Mouse (Mus musculus) embryo, embryonic 10 days (tissue): ENCODE data around the gene H2-M5.
A peak's percentile ranks its signal among the peaks of the same experiment; 100 is the strongest.
"Not testable (repeated sequence)": the region's sequence is repeated elsewhere in the genome, so short reads cannot be mapped to it uniquely, and the experiment has no call there.

ENCODE experiments used
- DNase-seq: peaks from one replicate; pipeline ENCODE4 v3.0.0-alpha.2; 2015; ENCODE audit warnings: low spot score

H2-M5 gene

GRCm38 (mm10) chr17:36993770-36994325, 4.5 kb upstream of the H2-M5 start:
- no peak for DNase-seq

GRCm38 (mm10) chr17:36992336-36993104, 3.2 kb upstream of the H2-M5 start:
- DNase-seq = no peak

GRCm38 (mm10) chr17:36990630-36991029, 1.3 kb upstream of the H2-M5 start:
- not testable (repeated sequence) for DNase-seq

GRCm38 (mm10) chr17:36988475-36988874, 862 bp downstream of the H2-M5 start:
- no peak for DNase-seq

GRCm38 (mm10) chr17:36982253-36983155, 6.8 kb downstream of the H2-M5 start:
- DNase-seq = peak; percentile 7

- DNase-seq = peak; percentile 37
Measured at GRCm38 (mm10) chr17:36981845-36982244, 7.5 kb downstream of the H2-M5 start.

- DNase-seq = no peak
Measured at GRCm38 (mm10) chr17:36981221-36981813, 8.0 kb downstream of the H2-M5 start, which contains the start of gene 2410137M14Rik. TSS of gene 2410137M14Rik (minus strand) at chr17:36981237.

- no peak for DNase-seq
Measured at GRCm38 (mm10) chr17:36973271-36973787, 16.0 kb downstream of the H2-M5 start.

GRCm38 (mm10) chr17:36972791-36973190, 16.5 kb downstream of the H2-M5 start:
- no peak for DNase-seq

- DNase-seq = no peak
Measured at GRCm38 (mm10) chr17:36971172-36971850, 18.0 kb downstream of the H2-M5 start.

- DNase-seq = no peak
Measured at GRCm38 (mm10) chr17:36970316-36970890, 18.9 kb downstream of the H2-M5 start.

GRCm38 (mm10) chr17:36966875-36967274, 22.5 kb downstream of the H2-M5 start:
- no peak for DNase-seq

- no peak for DNase-seq
Measured at GRCm38 (mm10) chr17:36961125-36961524, 28.2 kb downstream of the H2-M5 start.

- no peak for DNase-seq
Measured at GRCm38 (mm10) chr17:36958884-36959283, 30.5 kb downstream of the H2-M5 start.

GRCm38 (mm10) chr17:36957999-36958743, 31.2 kb downstream of the H2-M5 start, which contains the start of the genes Znrd1 and Znrd1as:
TSS of gene Znrd1 (minus strand) at chr17:36958559.
TSS of gene Znrd1as (plus strand) at chr17:36958592.
- DNase-seq = peak; percentile 99

GRCm38 (mm10) chr17:36953062-36953461, 36.3 kb downstream of the H2-M5 start:
- DNase-seq = no peak

GRCm38 (mm10) chr17:36952631-36953030, 36.7 kb downstream of the H2-M5 start:
- DNase-seq = no peak

GRCm38 (mm10) chr17:36950981-36951947, 38.1 kb downstream of the H2-M5 start, which contains the start of gene Ppp1r11:
TSS of gene Ppp1r11 (minus strand) at chr17:36951741.
- DNase-seq = peak; percentile 97

GRCm38 (mm10) chr17:36949265-36949664, 40.1 kb downstream of the H2-M5 start:
- DNase-seq = no peak
